Comparison of ENCODE assay signal across 9 mouse cellular contexts in the genomic region with DNA sequence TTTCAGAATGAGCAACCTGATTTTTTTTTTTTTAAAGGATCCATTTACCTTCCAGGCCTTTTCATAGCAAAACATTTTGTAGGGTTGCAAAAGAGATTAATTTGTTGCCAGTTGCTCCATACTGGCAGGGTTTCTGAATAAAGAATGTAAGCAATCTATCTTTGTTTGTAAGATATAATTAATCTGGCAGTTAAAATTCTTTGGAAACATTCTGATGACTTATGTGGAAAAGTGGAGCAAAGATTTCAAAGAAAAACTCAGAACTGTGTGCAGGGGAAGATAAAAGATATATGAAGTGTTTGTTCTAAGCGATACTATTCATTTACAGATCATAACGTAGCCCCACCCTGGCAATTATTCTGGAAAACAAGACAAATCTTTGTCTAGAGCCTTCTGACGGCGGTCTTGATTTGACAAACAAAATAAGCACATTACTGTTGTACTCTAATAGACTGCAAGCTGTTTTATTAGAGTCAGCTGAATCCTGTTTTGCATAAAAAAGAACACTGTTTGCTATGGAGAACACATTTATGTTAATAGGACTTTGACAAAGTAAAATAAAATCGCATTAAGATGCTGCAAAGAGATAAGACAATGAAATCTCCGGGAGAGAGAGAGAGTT.
DNase-seq lines count a peak whose midpoint lies in the region; ATAC-seq lines count a peak whose summit lies in the region.
"Had no signal": no experiment of that assay in that cellular context is flagged by ENCODE, and none has a peak within 500 bp of the region (broad histone marks: within the 10 kb centered on the region; RNA-seq: fewer than 3 reads in every experiment).

No protein-coding gene starts in this region.

- no peaks in the 10 kb centered on the region; the same call in 1 of the 2 replicates for H3K4me1 ChIP-seq in liver, embryonic 13.5 days (replicated peaks)
- no peaks in the 10 kb centered on the region; the same call in none of the 2 replicates for H3K4me1 ChIP-seq in liver, embryonic 11.5 days (replicated peaks; ENCODE audit: control insufficient read depth, insufficient read depth, low read length)
- peaks cover 25% of the 10 kb centered on the region for H3K4me1 ChIP-seq in embryonic facial prominence, embryonic 15.5 days
- peaks cover 17% of the 10 kb centered on the region for H3K4me1 ChIP-seq in hindbrain, embryonic 15.5 days (replicated peaks)
- H3K4me1 ChIP-seq in neural tube, embryonic 12.5 days: peaks cover 14% of the 10 kb centered on the region; the same call in 1 of the 2 replicates

- ATAC-seq in liver, embryonic 13.5 days (ENCODE audit: low read depth): no peak
- no peak for ATAC-seq in liver, embryonic 11.5 days (replicated peaks; ENCODE audit: low FRiP score)
- ATAC-seq in embryonic facial prominence, embryonic 15.5 days (ENCODE audit: insufficient number of reproducible peaks, low FRiP score, low TSS enrichment, low read depth): no peak
- ATAC-seq in hindbrain, embryonic 15.5 days (ENCODE audit: low FRiP score, low read depth): peak; percentile 15; the same call in 1 of the 2 replicates
- 0 out of 2 replicates have a peak, but pooled peaks have one; percentile 49 for ATAC-seq in neural tube, embryonic 12.5 days (ENCODE audit: low FRiP score, low read depth)

- no peak for DNase-seq in liver, embryonic 13.5 days
- no peak for DNase-seq in liver, embryonic 11.5 days (ENCODE audit: low spot score)
- DNase-seq in left cerebral cortex, postnatal 36 days (ENCODE audit: low spot score in 2 of 2): no peak
- DNase-seq in left cerebral cortex, postnatal 10 days (ENCODE audit: extremely low spot score in 1 of 2, low spot score in 2 of 2): no peak
- no peak for DNase-seq in ovary, postnatal 14 days (ENCODE audit: low spot score)
- DNase-seq: gastrocnemius, postnatal 14 days had no signal

- H3K9me3 ChIP-seq in liver, embryonic 13.5 days (replicated peaks): no peaks in the 10 kb centered on the region
- H3K9me3 ChIP-seq in liver, embryonic 11.5 days (ENCODE audit: control insufficient read depth, low read length): no peaks in the 10 kb centered on the region
- H3K9me3 ChIP-seq in embryonic facial prominence, embryonic 15.5 days (replicated peaks): no peaks in the 10 kb centered on the region
- no peaks in the 10 kb centered on the region for H3K9me3 ChIP-seq in hindbrain, embryonic 15.5 days
- no peaks in the 10 kb centered on the region for H3K9me3 ChIP-seq in neural tube, embryonic 12.5 days

- H3K4me3 ChIP-seq in liver, embryonic 13.5 days (replicated peaks): no peak overlapping the region
- no peak overlapping the region for H3K4me3 ChIP-seq in liver, embryonic 11.5 days (ENCODE audit: low read depth, low read length)
- H3K4me3 ChIP-seq in embryonic facial prominence, embryonic 15.5 days (replicated peaks): peak overlapping the region; percentile 11; the same call in 1 of the 2 replicates
- H3K4me3 ChIP-seq in hindbrain, embryonic 15.5 days: no peak overlapping the region
- H3K4me3 ChIP-seq in neural tube, embryonic 12.5 days: no peak overlapping the region

- H3K9ac ChIP-seq in liver, embryonic 13.5 days: no peak overlapping the region
- H3K9ac ChIP-seq in liver, embryonic 11.5 days (ENCODE audit: low read depth, low read length): no peak overlapping the region
- no peak overlapping the region for H3K9ac ChIP-seq in embryonic facial prominence, embryonic 15.5 days
- H3K9ac ChIP-seq in hindbrain, embryonic 15.5 days: no peak overlapping the region
- no peak overlapping the region for H3K9ac ChIP-seq in neural tube, embryonic 12.5 days

- H3K36me3 ChIP-seq in liver, embryonic 13.5 days: no peaks in the 10 kb centered on the region
- no peaks in the 10 kb centered on the region for H3K36me3 ChIP-seq in liver, embryonic 11.5 days (ENCODE audit: control insufficient read depth, insufficient read depth, low read length)
- no peaks in the 10 kb centered on the region for H3K36me3 ChIP-seq in embryonic facial prominence, embryonic 15.5 days
- no peaks in the 10 kb centered on the region for H3K36me3 ChIP-seq in hindbrain, embryonic 15.5 days
- no peaks in the 10 kb centered on the region for H3K36me3 ChIP-seq in neural tube, embryonic 12.5 days

- intact Hi-C loops in left cerebral cortex, postnatal 36 days (cut with DNase I): no loop called here
- intact Hi-C loops in left cerebral cortex, postnatal 10 days (cut with DNase I): no loop called here

- 0 out of 2 replicates have a peak overlapping the region, but pooled peaks have one; percentile 17 for H3K27ac ChIP-seq in liver, embryonic 13.5 days
- no peak overlapping the region for H3K27ac ChIP-seq in liver, embryonic 11.5 days (ENCODE audit: low read depth, low read length)
- peak overlapping the region; percentile 91 for H3K27ac ChIP-seq in embryonic facial prominence, embryonic 15.5 days (replicated peaks)
- peak overlapping the region; percentile 58; the same call in 1 of the 2 replicates for H3K27ac ChIP-seq in hindbrain, embryonic 15.5 days (replicated peaks)
- H3K27ac ChIP-seq in neural tube, embryonic 12.5 days: no peak overlapping the region

- no peak overlapping the region for H3K4me2 ChIP-seq in liver, embryonic 13.5 days
- no peak overlapping the region for H3K4me2 ChIP-seq in liver, embryonic 11.5 days
- H3K4me2 ChIP-seq in embryonic facial prominence, embryonic 15.5 days (replicated peaks): peak overlapping the region; percentile 36
- H3K4me2 ChIP-seq in hindbrain, embryonic 15.5 days: peak overlapping the region; percentile 28
- peak overlapping the region; percentile 45 for H3K4me2 ChIP-seq in neural tube, embryonic 12.5 days (replicated peaks)

- no peaks in the 10 kb centered on the region for H3K27me3 ChIP-seq in liver, embryonic 13.5 days
- no peaks in the 10 kb centered on the region for H3K27me3 ChIP-seq in liver, embryonic 11.5 days (replicated peaks; ENCODE audit: control insufficient read depth, insufficient read depth, low read length)
- H3K27me3 ChIP-seq in embryonic facial prominence, embryonic 15.5 days: no peaks in the 10 kb centered on the region
- no peaks in the 10 kb centered on the region for H3K27me3 ChIP-seq in hindbrain, embryonic 15.5 days
- no peaks in the 10 kb centered on the region for H3K27me3 ChIP-seq in neural tube, embryonic 12.5 days (replicated peaks)

- WGBS in liver, embryonic 13.5 days (ENCODE audit: insufficient replicate concordance): 55% methylated on average over 6 of the region's 6 CpGs
- 54% methylated on average over 6 of the region's 6 CpGs for WGBS in liver, embryonic 11.5 days
- WGBS in embryonic facial prominence, embryonic 15.5 days: 4% methylated on average over 6 of the region's 6 CpGs
- 9% methylated on average over 6 of the region's 6 CpGs for WGBS in hindbrain, embryonic 15.5 days
- 12% methylated on average over 6 of the region's 6 CpGs for WGBS in neural tube, embryonic 12.5 days

Comparison
In these comparisons a context has a peak if more than half of its experiments do, and no peak if none do; other contexts are left out.
1. H3K27ac ChIP-seq: peak in liver, embryonic 13.5 days (single experiment), embryonic facial prominence, embryonic 15.5 days (single experiment) and hindbrain, embryonic 15.5 days (single experiment); none in liver, embryonic 11.5 days (single experiment) and neural tube, embryonic 12.5 days (single experiment).
2. ATAC-seq: peak in hindbrain, embryonic 15.5 days (single experiment) and neural tube, embryonic 12.5 days (single experiment); none in liver, embryonic 13.5 days (single experiment), liver, embryonic 11.5 days (single experiment) and embryonic facial prominence, embryonic 15.5 days (single experiment).
3. H3K4me2 ChIP-seq: peak in embryonic facial prominence, embryonic 15.5 days (single experiment), hindbrain, embryonic 15.5 days (single experiment) and neural tube, embryonic 12.5 days (single experiment); none in liver, embryonic 13.5 days (single experiment) and liver, embryonic 11.5 days (single experiment).